Mouse (Mus musculus): ENCODE data around the gene Matk. TPM values are rescaled to one million over a fixed set of nuclear protein-coding genes. Genes with fewer than 3 reads are reported as not detected.

Gene Matk
- total RNA-seq, 2 experiments from 2014 or later: 0.34 to 0.78 TPM

DNA sequence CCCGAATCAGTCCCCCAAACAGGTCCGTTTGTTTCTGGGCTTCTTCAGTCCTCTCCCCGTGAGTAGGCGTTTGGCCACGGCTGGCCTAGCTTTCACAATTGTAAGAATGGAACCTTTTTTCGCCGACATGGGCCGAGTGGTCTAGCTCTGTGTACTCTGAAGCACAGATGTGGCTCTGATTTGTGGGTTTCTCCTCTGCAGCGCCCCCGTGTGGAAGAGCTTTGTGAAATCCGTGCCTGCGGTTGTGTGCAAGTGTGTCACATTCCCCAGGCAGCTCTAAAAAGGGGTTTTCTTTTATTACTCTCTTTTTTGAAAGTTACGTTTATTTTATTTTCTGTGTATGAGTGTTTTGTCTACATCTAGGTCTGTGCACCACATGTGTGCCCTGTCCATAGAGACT lies 11.9 kb upstream of the Matk start:
- peak in 1 of 2 experiments; percentile 57 for DNase-seq (ENCODE audit: low spot score in 2 of 2)

DNA sequence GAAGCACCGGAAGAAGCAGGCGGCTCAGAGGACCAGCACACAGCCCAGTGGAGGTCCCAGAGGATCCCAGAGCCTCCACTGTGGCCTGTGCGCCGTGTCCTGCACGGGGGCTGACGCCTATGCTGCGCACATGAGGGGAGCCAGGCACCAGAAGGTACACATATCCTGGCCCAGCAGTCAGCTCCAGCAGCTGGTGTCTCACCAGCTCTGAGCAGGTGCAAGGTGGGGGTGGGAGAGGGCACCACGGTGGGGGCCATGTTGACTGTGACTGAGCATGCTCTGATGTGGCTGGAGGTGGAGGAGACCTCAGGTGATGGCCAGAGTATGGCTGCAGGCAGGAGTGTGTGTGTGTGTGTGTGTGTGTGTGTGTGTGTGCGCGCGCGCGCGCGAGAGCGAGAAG lies 10.7 kb upstream of the Matk start:
- DNase-seq (ENCODE audit: low spot score in 2 of 2): no peak

DNA sequence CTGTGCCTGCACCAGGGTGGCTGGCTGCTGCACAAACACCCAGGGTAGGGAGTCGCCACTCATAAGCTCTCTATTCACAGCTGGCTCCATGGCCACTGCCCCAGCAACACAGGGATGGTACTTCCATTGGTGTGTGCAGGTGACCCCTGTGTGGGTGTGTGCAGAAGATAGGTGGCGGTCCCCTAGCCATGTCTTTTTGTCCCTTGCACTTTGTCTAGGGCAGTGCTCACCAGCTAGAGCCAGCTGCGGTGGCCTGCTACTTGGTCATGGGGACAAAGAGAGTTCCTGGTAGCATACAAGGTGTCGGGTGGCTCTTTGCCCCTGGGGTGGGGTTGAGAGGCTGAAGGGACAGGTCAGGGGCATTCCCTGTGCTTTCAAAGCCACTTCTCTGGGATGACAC lies 8.6 kb upstream of the Matk start:
- no peak for DNase-seq (ENCODE audit: low spot score in 2 of 2)

DNA sequence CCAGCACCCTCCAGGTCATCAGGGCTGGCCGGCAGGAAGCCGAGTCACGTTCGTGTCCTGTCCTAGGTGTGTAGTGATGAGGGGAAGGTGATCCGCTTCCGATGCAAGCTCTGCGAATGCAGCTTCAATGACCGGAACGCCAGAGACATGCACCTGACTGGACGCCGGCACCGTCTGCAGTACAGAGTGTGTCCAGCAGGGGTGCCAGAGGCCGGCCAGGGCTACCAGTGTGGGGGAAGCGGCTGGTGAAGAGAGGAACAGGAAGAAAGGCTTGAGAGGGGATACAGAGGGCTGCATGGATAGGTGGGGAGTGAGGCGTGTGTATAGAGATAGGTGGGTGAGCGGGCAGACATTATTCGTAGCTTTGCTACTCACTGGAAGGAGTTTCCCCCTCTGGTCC lies 8.1 kb upstream of the Matk start:
- peak; percentile 68 to 77 for DNase-seq (ENCODE audit: low spot score in 2 of 2)

DNA sequence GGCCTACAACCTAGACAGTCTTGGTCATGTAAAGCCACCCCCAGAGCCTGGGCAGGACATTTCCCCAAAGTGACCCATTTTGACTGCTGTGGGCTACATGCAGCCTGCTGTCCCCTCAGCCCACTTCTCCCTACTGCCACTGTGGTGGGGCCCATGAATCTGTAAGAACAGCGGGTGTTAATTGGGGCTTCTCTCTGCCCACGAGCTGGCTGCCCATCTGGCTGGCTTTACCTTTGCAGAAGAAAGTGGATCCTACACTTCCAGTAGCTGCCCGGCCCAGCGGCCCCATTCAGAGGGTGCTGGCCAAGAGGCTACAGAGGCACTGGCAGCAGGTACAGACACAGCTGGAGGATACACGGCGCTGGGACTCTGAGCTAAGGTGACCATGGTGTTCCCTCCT lies 7.6 kb upstream of the Matk start:
- DNase-seq (ENCODE audit: low spot score in 2 of 2): no peak

DNA sequence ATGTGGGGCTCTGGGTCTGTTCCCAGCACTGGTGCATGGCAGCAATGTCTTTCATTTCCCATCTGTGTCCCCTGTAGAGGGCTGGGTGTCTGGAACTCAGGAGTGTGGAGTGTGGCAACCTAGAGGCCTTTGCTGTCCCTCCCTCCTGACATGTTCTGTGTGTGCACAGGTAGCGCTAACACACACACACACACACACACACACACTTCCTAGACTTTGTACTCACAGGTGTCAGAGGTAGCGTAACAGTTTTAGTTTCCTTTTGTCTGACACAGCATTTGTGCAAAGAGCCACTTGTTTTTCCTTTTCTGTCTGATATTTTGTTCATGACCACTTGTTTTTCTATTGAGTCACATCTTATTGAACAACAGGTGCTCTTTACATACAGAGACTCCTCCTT lies 4.9 kb upstream of the Matk start:
- no peak for DNase-seq (ENCODE audit: low spot score in 2 of 2)

DNA sequence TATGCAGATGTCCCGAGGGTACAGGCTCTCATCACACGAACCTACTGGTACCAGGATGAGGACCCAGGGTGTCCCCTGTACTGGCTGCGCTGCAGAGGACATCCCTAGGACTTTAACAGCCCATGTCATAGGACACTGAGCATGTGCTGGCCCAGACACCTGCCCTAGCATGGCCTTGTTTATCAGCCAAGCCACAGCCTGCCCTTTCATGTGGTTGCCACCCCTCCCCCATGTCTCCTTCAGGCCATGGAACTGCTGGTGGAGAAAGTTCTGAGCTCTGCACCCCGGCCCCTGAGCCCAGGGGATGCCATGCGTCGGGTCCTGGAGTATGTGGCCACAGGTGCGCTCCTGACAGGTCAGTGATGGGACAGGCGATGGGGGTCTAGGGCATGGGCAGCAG lies 3.3 kb upstream of the Matk start:
- no peak for DNase-seq (ENCODE audit: low spot score in 2 of 2)

DNA sequence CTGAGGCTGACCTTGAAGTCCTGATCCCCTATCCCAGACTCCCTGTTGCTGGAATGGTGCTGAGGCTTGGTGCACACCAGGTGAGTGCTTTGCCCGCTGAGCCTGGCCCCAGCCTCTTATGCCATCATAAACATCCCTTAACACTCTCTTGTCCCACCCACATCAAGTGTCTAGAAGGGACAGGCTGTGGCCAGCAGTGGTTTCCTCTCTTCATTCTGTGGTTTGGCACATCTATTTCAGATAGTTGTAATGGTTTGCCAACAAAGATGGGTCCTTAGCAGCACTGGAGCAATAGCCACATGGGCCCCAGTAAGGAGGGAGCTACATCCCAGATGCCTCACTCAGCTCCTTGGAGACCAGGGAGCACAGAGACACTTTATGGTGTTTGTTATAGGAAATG lies 2.2 kb downstream of the Matk start:
- DNase-seq (ENCODE audit: low spot score in 2 of 2): no peak

DNA sequence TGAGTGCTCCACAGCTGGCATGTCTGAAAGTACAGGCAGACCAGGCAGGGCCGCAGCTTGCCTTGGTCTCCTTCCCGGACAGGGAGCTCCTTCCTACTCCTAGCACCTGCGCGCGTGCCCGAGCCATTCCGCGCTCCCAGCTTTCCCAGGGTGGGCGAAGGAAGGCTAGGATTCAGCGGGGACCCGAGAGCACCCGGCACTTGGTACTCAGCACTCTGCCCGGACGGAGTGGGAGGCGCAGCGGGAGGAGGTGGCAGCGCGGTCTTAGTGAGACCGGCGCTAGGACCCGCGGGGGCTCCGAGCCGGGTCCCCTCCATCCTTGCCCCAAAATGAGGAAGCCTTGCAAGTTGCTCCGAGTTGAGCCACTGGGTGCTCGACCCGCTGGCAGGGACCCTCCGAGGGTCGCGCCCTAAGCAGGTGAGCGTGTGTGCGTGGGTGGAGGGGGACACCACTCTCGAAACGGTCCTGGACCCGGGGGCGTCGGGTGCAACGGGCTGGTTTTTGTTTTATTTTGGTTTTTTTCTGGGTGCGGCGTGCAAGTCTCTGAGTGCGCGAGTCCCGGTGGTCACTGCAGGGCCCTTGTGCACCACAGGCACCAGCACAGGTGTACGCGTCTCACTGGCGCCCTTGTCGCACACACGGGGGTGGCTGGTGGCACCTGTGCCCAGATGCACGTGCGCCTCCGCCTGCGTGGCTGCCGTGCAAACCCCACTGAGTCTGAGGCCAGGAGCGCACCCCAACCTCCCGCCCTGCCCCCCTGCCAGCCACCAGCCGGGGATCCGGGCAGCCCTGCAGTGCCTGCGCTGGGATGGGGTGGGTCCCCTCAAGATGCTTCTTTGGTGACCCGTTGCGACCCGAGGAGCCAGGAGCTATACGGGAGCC lies 4.7 kb downstream of the Matk start:
- no peak for DNase-seq (ENCODE audit: low spot score in 2 of 2)

DNA sequence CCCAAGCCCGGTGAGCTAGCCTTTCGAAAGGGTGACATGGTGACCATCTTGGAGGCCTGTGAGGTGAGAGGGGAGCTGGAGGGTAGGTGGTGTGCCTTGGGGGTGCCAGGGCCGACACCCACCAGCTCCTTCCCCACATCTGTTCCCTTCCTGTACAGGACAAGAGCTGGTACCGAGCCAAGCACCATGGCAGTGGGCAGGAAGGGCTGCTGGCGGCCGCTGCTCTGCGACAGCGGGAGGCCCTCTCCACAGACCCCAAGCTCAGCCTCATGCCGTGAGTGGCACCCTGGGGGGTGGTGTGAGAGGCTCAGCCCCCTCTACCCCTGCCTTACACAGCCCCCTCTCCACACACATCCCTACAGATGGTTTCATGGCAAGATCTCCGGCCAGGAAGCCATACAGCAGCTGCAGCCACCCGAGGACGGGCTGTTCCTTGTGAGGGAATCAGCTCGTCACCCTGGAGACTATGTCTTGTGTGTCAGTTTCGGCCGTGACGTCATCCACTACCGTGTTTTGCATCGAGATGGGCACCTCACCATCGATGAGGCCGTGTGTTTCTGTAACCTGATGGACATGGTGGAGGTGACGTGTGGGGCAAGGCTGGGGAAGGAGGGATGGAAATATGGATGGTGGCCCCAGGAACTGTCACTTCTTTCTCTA lies 6.6 kb downstream of the Matk start:
- no peak for DNase-seq (ENCODE audit: low spot score in 2 of 2)

DNA sequence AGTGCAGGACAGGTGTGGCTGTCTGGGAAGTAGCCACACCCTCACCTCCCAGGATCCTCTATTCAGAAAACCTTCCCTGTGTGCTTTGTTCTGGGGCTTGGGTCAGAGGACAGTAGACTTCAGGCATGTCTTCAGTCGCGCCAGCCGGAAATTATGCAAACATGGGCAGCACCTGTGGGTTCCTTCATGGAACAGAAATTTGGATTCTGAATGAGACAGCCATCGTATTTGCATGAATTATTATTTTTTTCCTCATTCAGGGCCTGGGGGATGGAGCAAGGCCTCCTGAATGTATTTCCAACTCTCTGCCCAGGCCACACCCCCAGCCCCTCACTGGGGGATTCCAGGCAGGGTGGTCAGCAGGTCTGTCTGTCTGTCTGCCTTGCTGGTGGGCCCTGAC lies 8.3 kb downstream of the Matk start:
- no peak for DNase-seq (ENCODE audit: low spot score in 2 of 2)

DNA sequence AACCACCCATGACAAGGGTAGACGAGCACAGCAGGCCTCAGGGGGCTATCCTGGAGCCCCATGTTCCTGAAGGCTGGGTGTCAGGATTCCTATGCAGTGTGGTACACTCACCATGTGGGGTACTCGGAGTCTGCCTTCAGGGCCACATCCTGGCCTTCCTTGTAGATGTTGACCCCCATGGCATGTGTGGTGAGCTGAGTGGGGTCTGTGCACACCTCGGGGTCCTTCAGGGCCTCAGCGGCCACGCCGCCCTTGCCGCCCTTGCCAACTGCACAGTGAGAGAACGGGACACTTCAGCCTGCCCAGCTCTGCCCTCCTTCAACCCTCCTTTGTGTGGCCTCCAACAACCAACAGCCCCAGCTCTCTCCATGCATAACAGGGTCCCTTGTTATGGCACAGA lies 12.8 kb downstream of the Matk start:
- DNase-seq (ENCODE audit: low spot score in 2 of 2): no peak

DNA sequence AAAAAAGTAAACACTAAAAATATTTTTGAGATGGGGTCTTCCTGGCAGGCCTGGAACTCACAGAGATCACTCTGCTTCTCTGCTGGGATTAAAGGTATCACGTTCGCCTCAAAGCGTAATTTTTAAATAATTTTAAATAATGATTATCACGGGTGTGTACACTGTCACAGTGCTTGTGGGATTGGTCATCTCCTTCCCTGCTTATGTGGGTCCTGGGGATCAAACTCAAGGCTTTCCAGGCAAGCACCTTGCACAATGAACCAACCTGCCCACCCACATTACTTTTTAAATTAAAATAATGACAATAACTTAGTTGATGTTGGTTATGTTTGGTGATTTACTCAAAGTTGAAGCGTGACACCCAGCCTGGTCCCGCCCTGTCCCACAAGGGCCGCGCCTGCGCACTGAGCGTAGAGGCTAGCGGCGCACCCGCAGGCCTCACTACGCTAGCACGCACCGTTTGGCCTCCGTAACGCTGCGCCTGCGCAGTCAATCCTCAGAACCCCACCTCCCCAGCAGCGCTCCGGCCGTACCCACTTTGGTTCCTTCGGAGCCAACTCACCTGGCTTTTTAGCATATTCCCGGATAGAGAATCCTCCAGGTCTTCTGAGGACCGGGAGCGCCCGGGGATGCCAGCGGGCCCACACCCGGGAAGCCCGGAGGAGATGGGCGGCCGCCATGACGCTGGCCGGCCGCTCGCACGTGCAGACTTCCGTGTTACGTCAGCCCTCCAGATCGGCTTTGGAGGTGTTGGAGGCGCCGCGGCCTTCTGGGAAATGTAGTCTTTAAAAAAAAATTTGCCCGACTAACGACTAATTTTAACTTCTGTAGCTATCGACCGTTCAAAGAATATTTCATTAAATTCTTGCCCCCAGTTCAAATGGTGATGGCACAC lies 13.7 kb downstream of the Matk start, which contains the start of the genes Mrpl54 and Apba3:
Gene Mrpl54 (minus strand): TSS at position 724 of the 895 bp plus-strand sequence.
Gene Apba3 (plus strand): TSS at position 750 of the 895 bp plus-strand sequence.
- peak; percentile 95 to 98 for DNase-seq (ENCODE audit: low spot score in 2 of 2)

DNA sequence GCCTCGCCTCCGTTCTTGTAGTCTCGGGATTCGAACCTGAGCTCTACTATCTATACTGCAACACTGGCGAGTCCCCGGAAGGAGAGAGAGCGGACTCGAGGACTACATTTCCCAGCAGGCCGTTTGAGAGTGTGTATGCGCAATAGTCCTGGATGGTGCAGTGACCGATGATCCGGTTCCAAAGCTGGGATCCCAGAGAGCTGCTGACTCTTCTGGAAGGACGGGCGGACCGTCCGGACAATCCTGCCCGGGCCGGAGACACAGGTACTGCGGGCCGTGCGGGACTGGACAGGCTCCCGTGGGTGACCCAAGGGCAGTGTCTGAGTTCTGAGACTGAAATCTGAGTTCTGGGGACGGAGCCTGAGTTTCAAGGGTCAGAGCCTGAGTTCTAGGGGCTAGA lies 15.3 kb downstream of the Matk start:
- peak in 1 of 2 experiments; percentile 80 for DNase-seq (ENCODE audit: low spot score in 2 of 2)

DNA sequence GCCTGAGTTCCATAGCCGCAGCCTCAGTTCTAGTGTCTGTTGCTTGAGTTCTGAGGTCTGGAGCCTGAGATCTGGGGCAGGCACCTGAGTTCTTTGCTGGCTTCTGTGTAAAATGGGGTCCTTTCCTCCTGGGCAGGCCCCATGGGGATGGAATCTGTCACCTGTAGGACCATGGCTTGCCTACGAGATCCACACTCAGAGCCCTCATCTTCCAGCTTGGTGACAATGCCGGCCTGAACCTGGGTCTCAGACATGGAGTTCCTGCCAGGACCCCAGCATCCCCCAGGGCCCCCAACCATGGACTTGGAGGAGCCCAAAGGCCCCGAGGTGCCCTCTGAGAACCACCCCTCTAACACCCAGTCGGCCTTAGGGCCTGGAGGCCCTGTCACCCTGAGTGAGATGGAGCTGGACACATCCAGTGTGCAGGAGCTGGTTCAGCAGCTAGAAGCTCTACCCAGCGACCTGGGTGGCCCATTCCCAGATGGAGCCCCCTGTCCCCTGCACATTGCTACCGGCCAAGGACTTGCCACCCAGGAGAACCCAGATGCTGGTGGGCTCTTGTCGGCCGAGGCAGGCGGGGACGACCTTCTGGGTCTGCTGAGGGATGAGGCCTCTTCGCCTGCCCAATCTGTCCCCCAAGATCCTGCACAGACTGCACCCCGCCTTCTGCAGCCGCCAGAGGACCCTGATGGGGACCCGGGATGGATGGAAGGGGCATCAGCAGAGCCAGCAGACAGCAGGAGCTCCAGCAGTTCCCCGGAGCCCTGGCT lies 16.1 kb downstream of the Matk start:
- DNase-seq (ENCODE audit: low spot score in 2 of 2): no peak

DNA sequence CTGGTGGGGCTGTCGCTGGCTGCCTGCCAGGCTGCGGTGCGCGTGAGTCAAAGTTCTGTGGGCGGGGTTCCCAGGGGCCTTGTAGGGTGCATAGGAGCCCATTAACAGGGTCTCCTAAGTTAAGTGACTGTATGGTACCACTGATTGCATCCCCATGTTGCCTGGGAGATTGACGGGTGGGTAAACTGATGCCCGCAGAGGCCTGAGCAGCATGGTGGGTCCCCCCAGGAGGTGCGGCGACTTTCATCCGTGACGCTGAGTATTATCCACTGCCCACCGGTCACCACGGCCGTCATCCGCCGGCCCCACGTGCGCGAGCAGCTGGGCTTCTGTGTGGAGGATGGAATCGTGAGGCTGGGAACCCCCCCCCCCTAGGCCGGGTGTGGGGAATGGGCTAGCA lies 19.6 kb downstream of the Matk start:
- DNase-seq (ENCODE audit: low spot score in 2 of 2): no peak

DNA sequence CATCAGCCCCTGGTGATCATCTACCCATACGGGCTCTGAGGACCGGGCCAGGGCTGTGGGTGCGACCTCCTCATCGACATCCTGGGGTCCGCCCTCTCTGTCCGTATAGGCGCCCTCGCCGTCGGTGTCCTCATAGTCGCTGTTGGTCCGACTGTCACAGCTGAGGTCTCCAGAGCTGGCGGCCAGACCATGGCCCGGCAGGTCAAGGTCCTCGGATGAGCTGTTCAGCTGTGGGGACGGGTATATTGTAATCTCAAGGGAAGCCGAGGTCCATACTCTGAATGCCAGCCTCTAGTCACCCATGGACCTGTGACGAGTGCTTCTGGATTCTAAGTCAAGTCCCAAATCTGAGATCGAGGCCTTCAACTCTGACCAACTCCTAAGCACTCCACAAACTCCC lies 21.1 kb downstream of the Matk start:
- DNase-seq (ENCODE audit: low spot score in 2 of 2): no peak

DNA sequence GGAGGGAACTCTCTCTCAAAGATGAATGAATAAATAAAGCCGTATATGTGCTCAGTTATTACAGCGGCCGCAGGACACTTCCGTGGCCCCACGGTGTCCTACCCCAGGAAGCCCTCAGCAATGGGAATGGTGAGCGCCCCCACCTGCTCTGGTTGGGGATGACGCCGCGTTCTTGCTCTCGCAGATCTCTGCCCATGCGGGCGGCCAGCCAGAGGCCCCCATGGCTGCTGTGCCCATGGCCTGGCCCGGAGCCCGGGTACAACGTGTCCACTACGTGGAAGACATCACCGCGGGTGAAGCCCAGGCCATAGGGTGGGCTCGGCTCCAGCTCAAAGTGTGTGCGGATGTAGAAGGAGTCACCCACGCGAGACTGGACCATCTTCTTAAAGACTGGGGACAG lies 24.9 kb downstream of the Matk start:
- no peak for DNase-seq (ENCODE audit: low spot score in 2 of 2)

DNA sequence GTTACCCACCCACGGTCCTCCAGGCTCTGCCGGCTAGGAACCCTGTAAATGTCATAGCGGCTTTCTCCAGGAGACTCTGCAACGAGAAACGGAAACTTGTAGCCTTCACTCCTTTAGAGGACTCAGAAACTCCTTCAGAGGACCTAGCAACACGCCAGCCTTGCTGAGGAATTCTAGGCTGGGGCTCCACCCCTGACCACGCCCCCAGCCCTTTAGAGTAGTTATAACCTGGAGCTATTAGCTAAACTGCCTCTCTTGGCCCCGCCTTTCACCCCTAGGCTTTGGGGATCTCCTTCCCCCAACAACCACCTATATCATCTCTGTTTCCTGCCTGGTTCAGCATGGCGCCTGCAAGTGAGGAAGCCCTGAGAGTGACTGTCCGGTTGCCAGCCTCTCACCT lies 26.8 kb downstream of the Matk start:
- no peak for DNase-seq (ENCODE audit: low spot score in 2 of 2)

DNA sequence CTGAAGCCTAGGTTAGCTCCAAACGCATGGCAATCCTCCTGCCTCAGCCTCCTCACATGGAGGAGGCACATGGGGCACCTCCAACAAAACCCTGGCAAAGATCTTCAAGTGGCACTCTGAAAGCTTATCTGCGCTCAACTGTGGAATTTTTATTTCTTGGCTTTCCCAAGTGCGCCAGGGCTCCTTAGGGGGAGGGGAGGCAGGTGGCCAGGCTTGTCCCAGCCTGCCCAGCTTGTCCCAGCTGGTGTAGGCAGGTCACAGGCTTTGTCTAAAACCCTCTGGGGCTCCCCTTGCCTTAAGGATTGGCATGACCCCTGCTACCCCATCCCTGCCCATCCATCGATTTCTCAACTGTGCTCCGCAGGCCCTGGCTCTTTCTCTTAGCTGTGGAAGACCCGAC lies 31.5 kb downstream of the Matk start:
- DNase-seq (ENCODE audit: low spot score in 2 of 2): no peak

DNA sequence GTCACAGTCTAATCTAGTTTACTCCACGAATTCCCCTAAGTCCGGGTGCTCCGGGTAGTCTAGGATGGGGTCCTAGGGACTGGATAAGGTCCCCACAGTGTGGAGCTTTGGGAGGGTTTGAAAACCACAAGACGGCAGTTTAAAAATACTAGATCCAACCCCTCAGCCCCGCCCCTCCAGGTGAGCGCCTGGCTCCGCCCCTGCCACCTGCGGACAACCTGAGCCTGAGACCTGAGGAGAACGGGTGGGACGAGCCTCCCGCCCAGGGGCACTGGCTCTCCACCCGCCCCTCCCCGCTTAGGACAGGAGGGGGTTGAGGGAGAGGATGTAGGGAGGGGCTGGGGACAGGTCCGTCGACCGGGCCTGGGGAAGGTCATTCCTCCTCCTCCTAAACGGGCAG lies 32.0 kb downstream of the Matk start:
- no peak for DNase-seq (ENCODE audit: low spot score in 2 of 2)
